Mouse (Mus musculus) left cerebral cortex, postnatal 25 days (tissue): ENCODE results near the gene Zfp281. TPM values are rescaled to one million over a fixed set of nuclear protein-coding genes. Genes with fewer than 3 reads are reported as not detected.

Source experiments
- DNase-seq, 2 experiments: peaks; one replicate each; pipeline ENCODE4 v3.0.0; 2022; ENCODE audit warnings: low spot score in 2 of 2, mixed read lengths in 1 of 2
- intact Hi-C: fragments of 180-260 bp; cut with DNase I; formaldehyde crosslinking; loops from one replicate; pipeline ENCODE4 v1.15.1; 2025
- total RNA-seq, 2 experiments: library from RNA; stranded (reverse); gene quantifications; 2 replicates each; pipeline ENCODE4 v1.2.3; 2021

Zfp281 gene
- total RNA-seq, 2 experiments from 2014 or later: 35.0 to 35.7 TPM

GRCm38 (mm10) chr1:136608339-136609261, 16.1 kb upstream of the Zfp281 start:
- DNase-seq: no peak
- intact Hi-C loops: no loop called here

GRCm38 (mm10) chr1:136611803-136612202, 12.9 kb upstream of the Zfp281 start:
- intact Hi-C loops: no loop called here
- no peak for DNase-seq

GRCm38 (mm10) chr1:136613300-136613751, 11.4 kb upstream of the Zfp281 start:
- peak; percentile 42 to 79 for DNase-seq
- intact Hi-C loops: loop anchor here (1.0 kb wide), 1 partner anchor 100 kb away; no protein-coding TSS in a partner anchor

GRCm38 (mm10) chr1:136614748-136615440, 9.8 kb upstream of the Zfp281 start:
- no peak for DNase-seq
- intact Hi-C loops: no loop called here

- intact Hi-C loops: no loop called here
- DNase-seq: no peak
Measured at GRCm38 (mm10) chr1:136617163-136617788, 7.4 kb upstream of the Zfp281 start.

GRCm38 (mm10) chr1:136618570-136618969, 6.1 kb upstream of the Zfp281 start:
- no peak for DNase-seq
- intact Hi-C loops: no loop called here

GRCm38 (mm10) chr1:136625019-136625895, 556 bp downstream of the Zfp281 start:
- intact Hi-C loops: loop anchor here (5.0 kb wide), 2 partner anchors 57 to 102 kb away; no protein-coding TSS in a partner anchor
- DNase-seq: peak; percentile 40 to 46

GRCm38 (mm10) chr1:136626141-136626540, 1.4 kb downstream of the Zfp281 start:
- no peak for DNase-seq
- intact Hi-C loops: loop anchor here (5.0 kb wide), 2 partner anchors 56 to 101 kb away; no protein-coding TSS in a partner anchor

GRCm38 (mm10) chr1:136626756-136627155, 2.1 kb downstream of the Zfp281 start:
- intact Hi-C loops: loop anchor here (5.0 kb wide), 2 partner anchors 56 to 101 kb away; no protein-coding TSS in a partner anchor
- DNase-seq: no peak

- intact Hi-C loops: loop anchor here (5.0 kb wide), 2 partner anchors 55 to 100 kb away; no protein-coding TSS in a partner anchor
- no peak for DNase-seq
Measured at GRCm38 (mm10) chr1:136627591-136627990, 2.9 kb downstream of the Zfp281 start.

GRCm38 (mm10) chr1:136632891-136633290, 8.2 kb downstream of the Zfp281 start:
- DNase-seq: no peak
- intact Hi-C loops: no loop called here

GRCm38 (mm10) chr1:136635644-136636043, 10.9 kb downstream of the Zfp281 start:
- DNase-seq: no peak

GRCm38 (mm10) chr1:136636946-136637345, 12.2 kb downstream of the Zfp281 start:
- no peak for DNase-seq
- intact Hi-C loops: no loop called here

More at GRCm38 (mm10) chr1:136635644-136636043, 10.9 kb downstream of the Zfp281 start:
- intact Hi-C loops: no loop called here

- DNase-seq: no peak
- intact Hi-C loops: no loop called here
Measured at GRCm38 (mm10) chr1:136637696-136638095, 13.0 kb downstream of the Zfp281 start.

- DNase-seq: no peak
- intact Hi-C loops: no loop called here
Measured at GRCm38 (mm10) chr1:136638211-136638610, 13.5 kb downstream of the Zfp281 start.

- intact Hi-C loops: no loop called here
- DNase-seq: peak in 1 of 2 experiments; percentile 33
Measured at GRCm38 (mm10) chr1:136638699-136639098, 14.0 kb downstream of the Zfp281 start.

- intact Hi-C loops: no loop called here
- DNase-seq: no peak
Measured at GRCm38 (mm10) chr1:136639221-136639620, 14.5 kb downstream of the Zfp281 start.

GRCm38 (mm10) chr1:136642701-136643100, 18.0 kb downstream of the Zfp281 start:
- DNase-seq: no peak
- intact Hi-C loops: no loop called here

GRCm38 (mm10) chr1:136644486-136644885, 19.8 kb downstream of the Zfp281 start:
- intact Hi-C loops: no loop called here
- no peak for DNase-seq
